Mouse (Mus musculus) limb, embryonic 13.5 days (tissue): ENCODE results near the gene Map3k20. TPM values are rescaled to one million over a fixed set of nuclear protein-coding genes. Genes with fewer than 3 reads are reported as not detected.

Source experiments
- ATAC-seq: fragments of 200-750 bp; cut with Nextera tagmentation; 2 replicates; pipeline ENCODE4 v1.8.0; 2017; ENCODE audit warnings: low read depth, moderate number of reproducible peaks, moderate TSS enrichment; ENCODE audit not compliant: low FRiP score
- H3K27ac ChIP-seq: fragments of 300-500 bp; sonication (generic); 2 replicates; pipeline ENCODE4 v1.5.1; 2015; ENCODE audit warnings: inconsistent platforms, mild to moderate bottlenecking, moderate library complexity
- H3K27me3 ChIP-seq: fragments of 300-500 bp; sonication (generic); 2 replicates; pipeline ENCODE4 v1.6.1; 2015; ENCODE audit warnings: mild to moderate bottlenecking, inconsistent platforms
- H3K36me3 ChIP-seq: fragments of 300-500 bp; sonication (generic); 2 replicates; pipeline ENCODE4 v1.6.1; 2015; ENCODE audit warnings: inconsistent platforms, mild to moderate bottlenecking, moderate library complexity
- H3K4me1 ChIP-seq: fragments of 300-500 bp; sonication (generic); 2 replicates; pipeline ENCODE4 v1.6.1; 2015; ENCODE audit warnings: inconsistent platforms
- H3K4me2 ChIP-seq: fragments of 300-500 bp; sonication (generic); replicated peaks from 2 replicates; pipeline ENCODE4 v1.6.1; 2015; ENCODE audit warnings: inconsistent platforms, mild to moderate bottlenecking, moderate library complexity
- H3K4me3 ChIP-seq: fragments of 300-500 bp; sonication (generic); 2 replicates; pipeline ENCODE4 v1.5.1; 2015; ENCODE audit warnings: moderate library complexity, mild to moderate bottlenecking, inconsistent platforms
- H3K9ac ChIP-seq: fragments of 300-500 bp; sonication (generic); 2 replicates; pipeline ENCODE4 v1.6.1; 2015; ENCODE audit warnings: mild to moderate bottlenecking, inconsistent platforms
- H3K9me3 ChIP-seq: fragments of 300-500 bp; sonication (generic); 2 replicates; pipeline ENCODE4 v1.6.1; 2016; ENCODE audit warnings: inconsistent platforms
- WGBS: fragments of 180-500 bp; shearing (Covaris S2); methylation state at CpG from one replicate; pipeline ENCODE4 v1.1.7; 2015; 5-methylcytosine and 5-hydroxymethylcytosine counted together
- polyA plus RNA-seq: library from polyadenylated mRNA; unstranded; fragments of >200 nt; fragmentation: Nextera tagmentation; extraction: Ambion mirVana; gene quantifications from 2 replicates; pipeline ENCODE4 v1.2.1, GENCODE M21; 2015

Map3k20 gene
- polyA plus RNA-seq, 1 experiment from 2014 or later = 15.5 TPM

DNA sequence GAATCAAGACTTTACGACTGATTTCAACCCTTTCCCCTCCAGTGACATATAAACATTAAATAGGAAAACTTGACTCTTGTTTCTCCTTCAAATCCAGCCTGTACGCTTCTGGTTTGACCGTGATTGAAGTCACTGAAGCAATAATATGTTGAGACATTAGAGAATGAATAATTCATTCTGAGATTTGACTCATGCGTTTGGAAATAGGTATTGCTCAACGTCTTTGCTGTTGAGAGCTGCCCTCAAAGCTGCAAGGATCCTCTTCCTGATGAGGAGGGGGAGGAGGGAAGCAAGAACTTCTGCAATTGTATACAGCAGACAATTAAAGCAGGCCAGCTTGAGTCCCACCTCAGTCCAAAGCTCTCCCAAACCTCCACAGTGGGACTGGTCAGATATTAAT, 81.1 kb downstream of the Map3k20 start:
- H3K36me3 ChIP-seq = peaks cover 2% of the 10 kb centered on the region; the same call in 1 of the 2 replicates
- no peak overlapping the region for H3K4me3 ChIP-seq
- H3K27ac ChIP-seq = no peak overlapping the region
- no peaks in the 10 kb centered on the region for H3K27me3 ChIP-seq
- no peaks in the 10 kb centered on the region for H3K9me3 ChIP-seq
- H3K4me2 ChIP-seq = no peak overlapping the region
- H3K4me1 ChIP-seq = peaks cover 3% of the 10 kb centered on the region; the same call in 1 of the 2 replicates
- 77% methylated on average over 5 of the region's 5 CpGs for WGBS
- no peak for ATAC-seq
- H3K9ac ChIP-seq = no peak overlapping the region

DNA sequence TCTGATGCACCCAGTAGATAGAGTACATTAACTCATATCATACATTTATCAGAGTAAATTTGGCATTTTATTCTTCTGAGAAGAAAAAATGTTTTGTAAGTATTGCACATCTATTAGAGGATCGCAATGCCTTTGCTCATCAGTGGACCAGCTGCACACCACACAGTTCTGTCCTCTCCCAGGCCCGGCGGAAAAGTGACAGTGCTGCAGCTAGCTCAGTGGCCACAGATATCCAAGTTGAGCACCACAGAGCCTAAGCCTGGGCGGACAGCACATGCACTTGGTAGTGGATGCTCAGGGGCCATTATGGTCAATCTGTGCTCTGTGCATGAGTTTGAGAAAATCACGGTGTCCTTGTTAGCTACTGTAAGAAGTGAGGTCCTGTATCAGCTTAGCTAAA, 82.4 kb downstream of the Map3k20 start:
- no peak overlapping the region for H3K4me2 ChIP-seq
- ATAC-seq = no peak
- peaks cover 3% of the 10 kb centered on the region; the same call in 1 of the 2 replicates for H3K4me1 ChIP-seq
- H3K4me3 ChIP-seq = no peak overlapping the region
- no peaks in the 10 kb centered on the region for H3K9me3 ChIP-seq
- peaks cover 8% of the 10 kb centered on the region; the same call in 1 of the 2 replicates for H3K36me3 ChIP-seq
- no peak overlapping the region for H3K9ac ChIP-seq
- 93% methylated on average over 5 of the region's 5 CpGs for WGBS
- H3K27me3 ChIP-seq = no peaks in the 10 kb centered on the region
- no peak overlapping the region for H3K27ac ChIP-seq

DNA sequence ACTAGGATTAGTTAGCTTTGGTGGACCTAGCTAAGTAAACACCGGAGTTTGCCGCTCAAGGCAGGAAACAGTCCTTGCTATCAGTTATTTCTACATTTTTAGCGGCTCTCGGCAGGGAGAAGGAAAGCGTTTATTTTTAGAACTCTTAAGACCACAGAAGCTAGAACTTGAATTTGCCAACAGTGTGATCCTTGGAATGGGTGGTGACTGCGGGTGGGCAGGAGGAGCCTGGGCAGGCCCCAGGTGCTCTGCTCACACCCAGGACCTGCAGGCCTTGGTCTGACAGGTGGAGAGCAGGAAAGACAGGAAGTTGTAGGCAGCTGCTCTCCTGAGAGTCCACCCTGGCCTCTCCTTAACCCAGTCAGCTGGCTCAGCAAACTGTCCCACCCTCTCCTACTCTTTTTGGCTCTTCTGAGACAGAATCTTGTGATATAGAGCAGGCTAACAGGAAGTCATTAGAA, 83.7 kb downstream of the Map3k20 start:
- Histone ChIP-seq H3K4me3 (no peak overlapping the region), H3K27ac (no peak overlapping the region), H3K9me3 (no peaks in the 10 kb centered on the region), H3K36me3 (peaks cover 8% of the 10 kb centered on the region; the same call in 1 of the 2 replicates), H3K9ac (no peak overlapping the region), H3K4me1 (peaks cover 3% of the 10 kb centered on the region; the same call in 1 of the 2 replicates), H3K27me3 (no peaks in the 10 kb centered on the region), H3K4me2 (no peak overlapping the region)
- WGBS = 75% methylated on average over 6 of the region's 6 CpGs
- ATAC-seq = no peak

DNA sequence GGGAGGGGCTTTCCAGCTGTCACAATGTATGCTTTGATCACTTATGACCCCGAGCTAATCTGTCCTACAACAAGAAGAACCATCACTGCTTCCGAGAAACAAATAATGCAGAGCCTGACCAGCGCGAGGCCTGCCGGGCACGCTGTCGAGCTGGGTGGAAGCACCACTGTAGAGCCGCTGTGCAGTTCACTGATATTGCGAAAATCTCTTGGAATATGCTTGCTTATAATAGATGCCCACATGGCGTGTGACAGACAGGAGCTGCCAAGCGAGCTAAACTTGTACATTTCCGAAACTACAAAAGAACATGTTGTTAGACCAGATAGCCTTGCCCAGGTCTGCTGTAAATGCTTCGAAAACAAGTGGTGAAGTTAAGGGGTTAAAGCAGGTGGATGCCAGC, 86.7 kb downstream of the Map3k20 start:
- H3K36me3 ChIP-seq = peaks cover 14% of the 10 kb centered on the region

DNA sequence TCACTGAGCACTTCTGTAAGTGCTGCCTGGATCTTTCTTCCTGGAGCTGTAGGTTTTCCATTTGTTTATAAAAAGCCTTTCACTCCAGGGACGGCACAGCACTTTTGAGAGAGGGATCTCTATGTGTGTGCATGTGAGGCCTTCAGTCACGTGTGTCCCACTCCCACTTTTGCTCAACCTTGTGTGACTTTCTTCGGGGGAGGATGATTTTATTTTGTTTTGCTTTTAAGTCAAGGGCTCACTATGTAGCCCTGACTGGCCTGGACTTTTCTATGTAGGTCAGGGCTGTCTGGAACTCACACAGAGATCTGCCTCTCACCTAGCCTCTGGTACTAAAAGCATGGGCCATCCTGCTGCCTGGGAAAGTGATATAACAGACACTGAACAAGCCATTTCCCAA, 88.6 kb downstream of the Map3k20 start:
- H3K36me3 ChIP-seq = peaks cover 16% of the 10 kb centered on the region
- H3K4me3 ChIP-seq = no peak overlapping the region
- no peak overlapping the region for H3K9ac ChIP-seq
- WGBS = 69% methylated on average over 3 of the region's 3 CpGs
- no peak overlapping the region for H3K27ac ChIP-seq
- no peak overlapping the region for H3K4me2 ChIP-seq
- H3K9me3 ChIP-seq = no peaks in the 10 kb centered on the region
- no peak for ATAC-seq
- H3K4me1 ChIP-seq = peaks cover 3% of the 10 kb centered on the region; the same call in 1 of the 2 replicates
- no peaks in the 10 kb centered on the region for H3K27me3 ChIP-seq

More for the DNA sequence above, 86.7 kb downstream of the Map3k20 start:
- WGBS = 81% methylated on average over 13 of the region's 13 CpGs
- Histone ChIP-seq H3K4me2 (no peak overlapping the region), H3K27me3 (no peaks in the 10 kb centered on the region), H3K4me1 (peaks cover 3% of the 10 kb centered on the region; the same call in 1 of the 2 replicates), H3K9ac (no peak overlapping the region), H3K4me3 (no peak overlapping the region), H3K27ac (no peak overlapping the region), H3K9me3 (no peaks in the 10 kb centered on the region)
- ATAC-seq = no peak

DNA sequence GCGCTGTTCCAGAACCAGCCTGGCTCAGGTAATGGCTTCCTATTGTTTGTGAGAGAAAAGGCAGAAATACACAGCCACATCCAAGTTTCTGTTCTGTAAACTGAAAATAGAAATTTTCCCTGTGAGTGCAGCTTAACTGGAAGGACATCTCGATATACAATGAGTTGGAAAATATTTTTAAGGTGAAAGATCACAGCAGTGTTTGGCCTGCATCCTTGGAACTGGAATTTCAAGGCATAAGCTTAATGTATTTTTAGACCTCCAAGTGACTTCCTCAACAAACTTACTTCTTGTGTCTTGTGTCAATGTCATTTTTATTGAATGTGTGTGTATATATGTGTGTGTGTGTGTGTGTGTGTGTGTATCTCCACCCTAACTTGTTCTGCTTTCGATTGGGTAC, 90.4 kb downstream of the Map3k20 start:
- Histone ChIP-seq H3K27me3 (no peaks in the 10 kb centered on the region), H3K4me3 (no peak overlapping the region), H3K36me3 (peaks cover 31% of the 10 kb centered on the region), H3K4me2 (no peak overlapping the region), H3K9me3 (no peaks in the 10 kb centered on the region), H3K4me1 (no peaks in the 10 kb centered on the region), H3K9ac (no peak overlapping the region), H3K27ac (no peak overlapping the region)
- ATAC-seq = no peak
- 89% methylated on average over 3 of the region's 3 CpGs for WGBS

DNA sequence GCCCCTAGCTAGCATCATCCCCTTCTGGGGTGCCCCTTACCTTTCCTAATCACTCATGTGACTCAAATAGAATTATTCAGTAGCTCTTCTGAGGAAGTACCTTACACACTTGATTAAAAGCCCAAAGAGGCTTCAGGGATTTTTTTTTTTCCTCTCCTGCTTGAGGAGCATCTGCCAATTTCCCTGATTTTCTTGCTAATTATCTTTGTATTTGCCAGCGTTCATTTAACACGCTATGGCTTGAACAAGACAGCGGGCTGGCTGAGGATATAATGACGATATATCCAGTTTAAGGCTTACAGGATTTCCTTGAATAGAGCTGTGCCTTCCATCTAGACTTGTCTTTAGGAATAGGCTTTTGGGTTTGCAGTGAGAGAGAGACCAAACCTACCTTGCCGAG, 91.5 kb downstream of the Map3k20 start:
- no peak overlapping the region for H3K27ac ChIP-seq
- peaks cover 25% of the 10 kb centered on the region for H3K36me3 ChIP-seq
- 94% methylated on average over 5 of the region's 5 CpGs for WGBS
- H3K9me3 ChIP-seq = no peaks in the 10 kb centered on the region
- no peaks in the 10 kb centered on the region for H3K27me3 ChIP-seq
- H3K9ac ChIP-seq = no peak overlapping the region
- H3K4me1 ChIP-seq = no peaks in the 10 kb centered on the region
- H3K4me2 ChIP-seq = no peak overlapping the region
- no peak overlapping the region for H3K4me3 ChIP-seq
- ATAC-seq = no peak

DNA sequence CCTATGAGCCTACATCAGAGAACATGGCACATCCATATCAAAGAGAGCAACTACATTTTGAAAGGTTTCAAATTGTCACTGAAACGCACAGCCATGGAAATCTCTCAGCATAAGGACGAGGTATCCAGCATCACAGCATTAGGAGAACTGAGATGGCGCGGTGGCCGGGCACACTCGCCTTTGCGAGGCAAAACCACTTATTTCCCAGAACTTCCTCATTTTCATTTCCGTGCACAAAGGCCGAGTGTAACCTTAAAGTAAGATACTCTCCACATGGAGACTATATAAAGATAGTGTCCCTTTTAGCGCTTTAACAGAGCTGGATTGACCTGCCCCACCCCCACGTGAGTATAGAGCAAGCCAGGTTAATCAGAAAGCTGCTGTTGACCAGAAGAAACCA, 94.0 kb downstream of the Map3k20 start:
- H3K4me1 ChIP-seq = peaks cover 11% of the 10 kb centered on the region
- no peaks in the 10 kb centered on the region for H3K27me3 ChIP-seq
- H3K9me3 ChIP-seq = no peaks in the 10 kb centered on the region
- no peak overlapping the region for H3K4me2 ChIP-seq
- no peak for ATAC-seq
- peaks cover 21% of the 10 kb centered on the region for H3K36me3 ChIP-seq
- 84% methylated on average over 11 of the region's 11 CpGs for WGBS
- H3K4me3 ChIP-seq = no peak overlapping the region
- no peak overlapping the region for H3K27ac ChIP-seq
- no peak overlapping the region for H3K9ac ChIP-seq

DNA sequence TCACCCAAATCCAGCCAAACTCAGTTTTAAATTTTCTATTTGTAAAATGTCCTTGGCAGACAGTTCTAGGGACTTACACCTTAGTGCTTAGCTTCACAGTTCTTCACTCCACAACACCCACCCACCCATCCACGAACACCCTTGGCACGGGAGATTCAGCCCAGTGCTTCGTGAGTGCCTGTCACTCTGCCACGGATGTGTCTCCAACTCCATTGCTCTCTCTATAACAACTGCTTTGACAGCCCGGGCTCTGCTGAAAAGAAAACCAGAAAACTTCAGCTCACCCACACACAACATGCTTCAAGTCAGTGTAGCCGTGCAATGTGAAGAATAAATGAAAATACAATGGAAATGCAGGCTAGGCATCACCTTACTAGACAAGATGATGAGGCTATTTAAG, 97.2 kb downstream of the Map3k20 start:
- Histone ChIP-seq H3K9ac (no peak overlapping the region), H3K4me2 (no peak overlapping the region), H3K27me3 (no peaks in the 10 kb centered on the region), H3K4me3 (no peak overlapping the region), H3K27ac (no peak overlapping the region), H3K4me1 (peaks cover 12% of the 10 kb centered on the region), H3K36me3 (peaks cover 17% of the 10 kb centered on the region), H3K9me3 (no peaks in the 10 kb centered on the region)
- ATAC-seq = no peak
- 80% methylated on average over 6 of the region's 6 CpGs for WGBS

DNA sequence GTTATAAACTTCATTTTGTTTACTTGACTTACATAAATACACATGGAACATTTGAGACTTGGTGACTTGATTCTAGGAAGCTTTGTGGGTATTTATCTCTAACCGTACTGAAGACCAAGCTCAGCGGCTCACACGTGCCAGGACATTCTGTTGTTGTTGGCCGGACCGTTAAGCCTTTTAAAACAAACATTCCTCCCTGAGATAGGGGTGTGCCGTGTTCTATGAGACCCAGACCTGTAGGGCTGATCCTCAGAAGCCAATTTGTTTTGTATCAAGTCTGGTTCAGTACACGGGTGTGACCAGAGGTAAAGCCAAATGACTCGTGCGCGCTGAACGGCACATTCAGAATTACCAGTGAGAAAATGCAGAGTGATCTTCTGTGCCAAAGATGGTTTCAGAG, 97.9 kb downstream of the Map3k20 start:
- Histone ChIP-seq H3K9ac (no peak overlapping the region), H3K4me2 (no peak overlapping the region), H3K27me3 (no peaks in the 10 kb centered on the region), H3K36me3 (peaks cover 17% of the 10 kb centered on the region), H3K4me1 (peaks cover 12% of the 10 kb centered on the region), H3K27ac (no peak overlapping the region), H3K9me3 (no peaks in the 10 kb centered on the region), H3K4me3 (no peak overlapping the region)
- ATAC-seq = no peak
- WGBS = 41% methylated on average over 11 of the region's 11 CpGs

DNA sequence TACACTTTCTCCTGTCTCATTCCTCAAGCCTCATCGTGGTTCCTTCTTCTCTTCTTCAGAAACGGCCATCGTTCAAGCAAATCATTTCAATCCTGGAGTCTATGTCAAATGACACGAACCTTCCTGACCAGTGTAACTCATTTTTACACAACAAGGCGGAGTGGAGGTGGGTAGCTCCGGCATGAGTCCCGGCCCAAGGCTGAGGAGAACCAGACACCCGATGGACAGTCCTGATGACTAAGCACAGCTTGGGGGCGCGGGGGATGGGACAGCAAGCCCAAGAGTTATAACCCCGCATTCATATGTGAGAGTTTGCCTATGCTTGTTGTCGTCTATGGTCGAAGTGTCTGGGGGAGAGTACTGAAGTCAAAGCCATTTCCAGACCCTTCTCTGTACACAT, 104.0 kb downstream of the Map3k20 start:
- Histone ChIP-seq H3K27ac (no peak overlapping the region), H3K4me3 (no peak overlapping the region), H3K9ac (no peak overlapping the region), H3K4me2 (no peak overlapping the region), H3K36me3 (no peaks in the 10 kb centered on the region), H3K9me3 (no peaks in the 10 kb centered on the region), H3K4me1 (peaks cover 29% of the 10 kb centered on the region), H3K27me3 (no peaks in the 10 kb centered on the region)
- ATAC-seq = no peak
- WGBS = 83% methylated on average over 13 of the region's 13 CpGs

DNA sequence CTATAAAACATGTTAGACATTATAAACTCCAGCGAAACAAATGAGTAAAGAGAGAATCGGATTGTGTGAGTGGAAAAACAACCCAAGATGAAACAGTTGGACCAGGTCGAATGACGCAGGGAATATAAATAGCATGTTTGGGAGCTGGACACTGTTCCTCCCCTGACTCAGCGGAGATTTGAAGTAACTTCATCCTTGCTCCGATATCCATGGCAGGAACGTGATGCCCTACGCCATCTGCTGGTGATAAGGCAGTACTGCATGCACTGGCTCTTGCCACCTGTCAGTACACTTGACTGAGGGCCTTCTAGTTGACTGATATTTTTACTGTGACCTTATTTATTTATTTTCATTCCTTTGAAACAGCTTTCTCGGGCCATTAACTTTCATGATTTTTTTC, 104.5 kb downstream of the Map3k20 start:
- Histone ChIP-seq H3K36me3 (0 out of 2 replicates have a peak, but pooled peaks cover 3% of the 10 kb centered on the region), H3K27ac (no peak overlapping the region), H3K4me2 (no peak overlapping the region), H3K4me1 (peaks cover 29% of the 10 kb centered on the region), H3K9ac (no peak overlapping the region), H3K4me3 (no peak overlapping the region), H3K27me3 (no peaks in the 10 kb centered on the region), H3K9me3 (no peaks in the 10 kb centered on the region)
- 0 out of 2 replicates have a peak, but pooled peaks have one; percentile 67 for ATAC-seq
- 23% methylated on average over 9 of the region's 9 CpGs for WGBS

DNA sequence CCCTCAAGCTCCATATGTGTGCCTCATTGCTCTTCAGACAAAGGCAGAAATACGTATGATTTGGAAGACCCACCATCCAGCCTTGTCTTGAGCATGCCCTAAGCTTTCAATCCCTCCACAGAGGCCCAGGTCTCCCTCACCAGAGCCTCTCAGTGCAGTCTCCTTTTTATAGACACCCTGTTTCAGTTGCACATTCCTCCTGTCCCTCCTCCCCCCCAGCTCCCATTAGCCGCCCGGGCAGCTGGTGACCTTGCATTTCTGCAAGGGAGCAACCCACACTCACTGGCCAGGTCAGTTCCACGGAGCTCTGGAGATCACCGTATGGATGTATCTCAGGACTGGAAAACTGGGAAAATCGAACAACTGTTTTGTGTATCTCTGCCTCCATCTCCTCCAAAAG, 105.0 kb downstream of the Map3k20 start:
- H3K27ac ChIP-seq = no peak overlapping the region; the same call in 1 of the 2 replicates

More for the DNA sequence above, 105.0 kb downstream of the Map3k20 start:
- Histone ChIP-seq H3K9ac (no peak overlapping the region), H3K9me3 (no peaks in the 10 kb centered on the region), H3K4me2 (no peak overlapping the region), H3K36me3 (0 out of 2 replicates have a peak, but pooled peaks cover 3% of the 10 kb centered on the region), H3K4me3 (no peak overlapping the region), H3K27me3 (no peaks in the 10 kb centered on the region), H3K4me1 (peaks cover 29% of the 10 kb centered on the region)
- ATAC-seq = no peak
- WGBS = 63% methylated on average over 6 of the region's 6 CpGs
